Mouse (Mus musculus): ENCODE measurements around the gene Tacc2.
"Not testable (repeated sequence)": the region's sequence is repeated elsewhere in the genome, so short reads cannot be mapped to it uniquely, and the experiment has no call there.

Gene Tacc2

DNA sequence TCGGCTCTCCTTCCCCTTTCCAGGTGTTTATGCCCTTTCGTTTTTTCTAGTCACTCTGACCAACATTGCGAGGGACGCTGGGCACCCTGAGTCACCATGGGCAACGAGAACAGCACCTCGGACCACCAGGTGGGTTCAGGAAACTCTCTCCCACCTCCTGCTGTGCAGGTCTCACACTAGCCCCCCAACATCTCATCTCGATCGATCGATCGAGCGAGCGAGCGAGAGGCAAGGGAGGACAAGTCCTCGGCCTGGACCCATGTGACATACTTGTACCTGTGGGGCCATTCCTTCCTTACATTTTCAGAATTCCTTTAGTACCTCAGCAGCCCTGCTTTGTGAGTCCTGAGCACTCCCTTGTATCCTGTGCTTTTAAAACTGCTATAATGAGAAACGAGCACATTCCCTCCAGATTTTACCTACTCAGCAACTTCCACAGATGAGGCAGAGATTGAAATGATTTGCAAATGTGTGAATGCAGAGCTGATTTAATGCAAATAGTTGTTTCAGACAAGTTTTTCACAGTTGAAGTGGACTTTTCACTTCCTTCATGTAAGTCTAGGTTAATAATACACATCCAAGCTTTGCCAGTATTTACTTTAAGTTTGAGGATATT lies at the start of gene Tacc2:
TSS of gene Tacc2 (plus strand) at position 51 of the 616 bp plus-strand sequence.
- no peak for DNase-seq (ENCODE audit: low spot score in 2 of 2)

DNA sequence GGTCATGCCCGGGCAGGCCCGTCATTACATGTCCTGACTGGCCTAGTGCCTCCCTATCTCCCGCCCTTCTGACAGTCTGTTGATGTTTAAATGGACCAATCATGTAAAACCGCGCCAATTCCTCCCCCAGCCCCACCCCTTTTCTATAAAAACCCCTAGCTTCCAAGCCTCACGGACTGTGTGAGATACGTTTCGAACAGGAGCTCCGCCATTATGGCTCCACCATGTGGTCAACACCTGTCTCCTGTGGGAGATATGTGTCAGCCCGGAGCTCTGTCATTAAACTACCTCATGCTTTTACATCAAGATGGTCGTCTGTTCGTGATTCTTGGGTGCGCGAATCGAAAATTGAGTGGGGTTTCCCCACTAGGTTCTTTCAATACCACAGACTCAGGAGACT lies 46.1 kb upstream of the Tacc2 start:
- DNase-seq (ENCODE audit: low spot score in 2 of 2) = not testable (repeated sequence)

DNA sequence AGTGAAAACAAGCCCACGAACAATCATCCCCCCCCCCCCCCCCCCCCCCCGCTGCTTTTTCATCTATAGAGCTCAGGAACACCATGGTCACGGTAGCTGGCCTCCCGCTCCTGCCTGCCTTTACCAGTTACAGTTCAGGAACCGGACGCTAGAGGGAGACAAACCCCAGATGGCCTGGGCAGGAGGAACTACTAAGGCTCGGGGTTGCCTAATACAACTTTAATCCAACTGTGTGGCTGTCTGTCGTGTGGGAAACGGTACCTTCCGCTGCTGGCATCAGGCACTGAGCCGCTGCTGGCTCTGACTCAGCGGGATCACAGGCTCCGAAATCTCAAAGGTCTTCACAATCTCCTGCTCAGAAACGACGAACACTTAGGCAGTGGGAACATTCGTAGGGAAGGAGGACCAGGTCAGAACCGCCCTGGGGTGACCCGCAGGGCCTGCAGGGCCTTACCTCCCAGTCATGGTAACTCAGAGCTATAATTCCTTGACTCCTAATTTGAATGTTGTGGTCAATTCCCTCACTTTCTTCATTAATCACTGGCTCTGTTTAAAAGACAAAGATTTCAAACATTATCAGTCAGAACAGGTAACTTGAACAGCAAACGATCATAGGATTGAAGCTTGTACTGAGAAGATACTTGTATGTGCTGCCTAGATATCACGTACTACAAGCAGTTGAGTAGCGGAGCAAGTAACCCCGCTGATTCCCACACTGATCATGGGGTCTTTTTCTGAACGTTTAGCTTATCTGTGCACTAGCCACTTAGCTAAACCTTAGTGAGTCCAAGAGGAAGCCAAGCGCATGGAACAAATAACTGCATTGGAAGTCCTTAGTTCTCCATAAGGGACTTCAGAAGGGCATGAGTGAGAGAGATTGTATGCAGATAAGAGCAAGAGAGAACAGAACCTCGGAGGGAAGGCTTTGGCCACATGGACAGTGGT lies 43.6 kb upstream of the Tacc2 start:
- DNase-seq (ENCODE audit: low spot score in 2 of 2) = peak; percentile 36 to 90

DNA sequence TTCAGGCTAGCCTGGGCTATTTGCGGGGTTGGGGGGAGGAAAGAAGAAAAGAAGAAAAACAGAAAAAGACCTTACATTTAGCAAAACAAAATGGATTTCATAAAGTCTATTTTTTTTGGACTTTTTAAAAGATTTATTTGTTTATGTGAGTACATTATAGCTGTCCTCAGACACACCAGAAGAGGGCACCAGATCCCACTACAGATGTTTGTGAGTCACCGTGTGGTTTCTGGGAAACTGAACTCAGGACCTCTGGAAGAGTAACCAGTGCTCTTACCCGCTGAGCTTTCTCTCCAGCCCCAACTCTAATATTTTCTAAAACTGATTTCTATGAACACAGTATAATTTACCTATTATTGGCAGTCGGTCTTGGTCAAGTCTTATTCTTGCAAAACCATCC lies 42.1 kb upstream of the Tacc2 start:
- no peak for DNase-seq (ENCODE audit: low spot score in 2 of 2)

DNA sequence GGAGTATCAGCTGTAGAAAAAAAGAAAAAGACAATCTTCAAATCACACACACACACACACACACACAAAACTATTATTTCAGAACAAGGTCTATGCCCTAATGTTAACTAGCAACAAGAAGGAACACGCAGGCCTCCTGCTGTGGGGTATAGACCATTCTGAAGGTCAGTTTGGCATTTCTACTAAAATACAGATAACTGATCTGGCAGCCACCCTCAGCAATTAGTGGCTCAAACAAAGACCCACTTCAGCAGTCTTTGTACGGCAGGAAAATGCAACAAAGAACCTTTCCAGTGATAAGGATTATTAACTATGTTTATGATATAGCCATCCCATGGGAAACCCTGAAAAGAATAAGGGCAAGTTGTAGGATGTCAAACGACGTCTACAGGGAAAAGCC lies 40.2 kb upstream of the Tacc2 start:
- no peak for DNase-seq (ENCODE audit: low spot score in 2 of 2)

DNA sequence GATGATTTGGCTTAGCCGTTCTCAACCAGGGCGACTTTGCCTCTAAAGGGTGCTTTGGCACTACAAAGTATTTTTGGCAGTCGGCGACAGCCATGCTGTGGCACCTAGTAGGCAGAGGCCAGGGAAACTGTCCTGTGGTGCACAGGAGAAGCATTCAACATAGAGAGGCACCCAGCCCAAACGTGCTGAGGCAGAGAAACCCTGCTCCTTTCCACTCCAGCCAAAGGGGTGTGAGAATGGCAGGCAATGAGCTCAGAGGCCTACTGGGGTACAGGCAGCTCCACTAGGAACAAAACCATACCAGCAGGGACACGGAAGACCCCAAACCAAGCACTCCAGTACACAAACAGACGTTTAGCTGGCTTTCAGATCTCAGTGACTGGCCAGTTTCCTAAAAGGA lies 37.1 kb upstream of the Tacc2 start:
- no peak for DNase-seq (ENCODE audit: low spot score in 2 of 2)

DNA sequence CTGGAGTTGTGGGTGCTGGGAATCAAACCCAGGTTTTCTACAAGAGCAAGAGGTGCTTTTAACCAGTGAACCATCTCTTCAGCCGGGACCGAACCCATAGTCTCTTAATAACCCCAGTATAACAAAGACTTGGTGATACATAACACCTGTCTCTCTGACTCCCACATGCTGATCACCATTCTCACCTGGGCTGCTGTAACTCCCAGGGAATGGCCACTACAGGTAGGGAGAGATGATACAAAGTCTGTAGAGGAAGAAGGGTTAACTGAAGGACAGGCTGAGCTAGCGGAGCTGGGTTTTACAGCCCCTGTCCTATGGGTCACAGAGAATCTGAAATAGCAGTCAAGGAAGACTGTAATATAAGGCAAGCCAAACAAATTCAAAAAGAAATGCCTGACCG lies 34.1 kb upstream of the Tacc2 start:
- DNase-seq (ENCODE audit: low spot score in 2 of 2) = no peak

DNA sequence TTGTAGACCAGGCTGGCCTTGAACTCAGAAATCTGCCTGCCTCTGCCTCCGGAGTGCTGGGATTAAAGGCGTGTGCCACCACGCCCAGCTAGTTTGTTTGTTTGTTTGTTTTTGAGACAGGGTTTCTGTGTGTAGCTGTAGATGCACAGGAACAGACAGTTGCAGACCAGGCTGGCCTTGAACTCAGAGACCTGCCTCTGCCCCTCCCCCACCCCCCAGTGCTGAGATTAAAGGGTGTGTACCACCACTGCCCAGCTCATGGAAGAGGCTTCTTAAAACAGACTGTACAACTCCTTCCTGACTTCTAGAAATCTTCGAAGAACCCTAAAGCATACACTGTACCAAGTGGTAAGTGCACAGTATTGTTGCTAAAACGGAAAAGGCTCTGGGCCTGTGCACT lies 31.8 kb upstream of the Tacc2 start:
- no peak for DNase-seq (ENCODE audit: low spot score in 2 of 2)

DNA sequence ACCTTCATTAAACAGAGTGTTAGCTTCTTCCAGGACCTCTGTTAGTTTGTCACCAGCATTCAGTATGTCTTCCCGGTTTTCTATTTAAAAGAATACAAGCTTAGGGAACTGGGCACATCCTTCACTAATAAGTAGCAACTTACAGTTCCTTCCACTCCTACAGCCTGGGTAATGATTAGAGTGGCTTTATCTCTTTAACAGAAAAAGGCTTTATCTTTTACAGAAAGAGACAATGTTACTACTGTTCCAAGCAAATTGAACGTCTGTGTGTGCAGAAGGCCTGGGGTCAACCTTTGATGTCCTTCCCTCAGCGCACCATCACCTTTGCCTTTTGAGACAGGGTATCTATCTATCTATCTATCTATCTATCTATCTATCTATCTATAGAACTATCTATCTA lies 31.3 kb upstream of the Tacc2 start:
- DNase-seq (ENCODE audit: low spot score in 2 of 2) = no peak

DNA sequence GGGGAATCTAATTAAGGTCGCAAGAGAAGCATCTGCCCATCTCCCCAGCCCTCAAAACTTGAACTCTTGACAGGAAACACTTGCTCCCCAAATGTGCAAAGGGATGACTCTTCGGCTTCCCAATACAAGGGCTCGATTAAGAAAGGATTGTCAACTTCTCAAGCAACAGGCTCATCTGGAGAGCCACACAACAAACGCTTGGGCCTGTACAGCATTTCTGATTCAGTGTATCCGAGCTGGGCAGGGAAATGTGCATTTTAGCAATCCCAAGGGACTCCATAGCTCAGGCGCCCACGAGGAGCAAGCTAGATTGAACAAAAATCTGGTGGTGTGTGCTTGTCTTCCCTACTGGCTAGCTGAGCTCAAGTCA lies 30.8 kb upstream of the Tacc2 start:
- DNase-seq (ENCODE audit: low spot score in 2 of 2) = no peak

DNA sequence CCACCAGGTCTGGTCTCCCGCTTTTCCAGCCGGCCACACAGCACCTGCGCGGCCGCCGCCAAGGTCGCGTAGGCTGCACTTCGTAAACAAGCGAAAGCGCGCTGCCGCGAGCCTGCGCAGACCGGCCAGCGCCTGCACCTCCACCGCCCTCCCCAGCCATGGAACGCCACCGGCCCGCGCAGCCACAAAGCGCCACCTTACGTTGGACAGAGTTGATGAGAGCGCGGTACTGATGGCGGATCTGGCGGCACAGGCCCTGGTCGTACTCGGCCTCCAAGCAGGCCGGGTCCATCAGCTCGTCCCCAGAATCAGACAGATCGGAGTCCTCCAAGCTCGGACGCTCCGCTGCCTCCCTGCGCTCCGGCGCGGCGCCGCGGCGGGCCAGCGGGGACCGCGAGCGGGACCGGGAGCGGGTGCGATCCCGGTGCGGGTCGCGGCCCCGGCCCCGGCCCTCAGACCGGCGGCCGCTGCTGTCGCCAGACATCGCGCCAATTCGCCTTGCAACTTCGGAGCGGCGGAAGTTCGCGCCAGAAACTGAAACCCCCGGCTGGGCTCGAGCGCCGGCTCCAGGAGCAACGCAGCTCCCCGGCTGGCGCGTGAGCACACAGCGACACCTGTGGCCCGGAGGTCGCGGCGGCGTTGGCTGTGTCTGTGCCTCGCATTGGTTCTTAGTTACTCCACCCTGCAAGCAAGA lies 30.3 kb upstream of the Tacc2 start:
- DNase-seq (ENCODE audit: low spot score in 2 of 2) = peak; percentile 67 to 92

DNA sequence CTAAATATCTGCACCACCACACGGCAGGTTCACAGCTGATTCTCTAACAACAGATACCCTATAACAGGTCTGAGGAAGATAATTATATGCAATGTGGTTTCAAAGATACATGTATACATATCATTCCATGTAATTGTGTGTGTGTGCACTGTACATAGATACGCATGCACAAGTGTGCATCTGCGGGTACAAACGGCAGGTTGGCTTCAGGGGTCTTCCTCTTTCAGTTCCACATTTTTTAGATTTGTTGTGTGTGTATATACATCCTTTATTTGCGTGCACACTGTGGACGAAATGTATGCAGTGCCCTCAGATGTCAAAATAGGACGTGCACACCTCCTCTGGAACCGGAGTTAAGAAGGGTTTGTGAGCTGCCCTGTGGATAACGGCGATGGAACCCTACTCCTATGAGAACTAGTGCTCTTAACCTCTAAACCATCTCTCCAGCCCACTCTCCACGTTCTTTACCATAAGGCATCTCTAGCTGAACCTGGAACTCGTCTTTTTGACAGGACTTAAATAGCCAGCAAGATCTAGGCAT lies 29.5 kb upstream of the Tacc2 start:
- DNase-seq (ENCODE audit: low spot score in 2 of 2) = no peak

DNA sequence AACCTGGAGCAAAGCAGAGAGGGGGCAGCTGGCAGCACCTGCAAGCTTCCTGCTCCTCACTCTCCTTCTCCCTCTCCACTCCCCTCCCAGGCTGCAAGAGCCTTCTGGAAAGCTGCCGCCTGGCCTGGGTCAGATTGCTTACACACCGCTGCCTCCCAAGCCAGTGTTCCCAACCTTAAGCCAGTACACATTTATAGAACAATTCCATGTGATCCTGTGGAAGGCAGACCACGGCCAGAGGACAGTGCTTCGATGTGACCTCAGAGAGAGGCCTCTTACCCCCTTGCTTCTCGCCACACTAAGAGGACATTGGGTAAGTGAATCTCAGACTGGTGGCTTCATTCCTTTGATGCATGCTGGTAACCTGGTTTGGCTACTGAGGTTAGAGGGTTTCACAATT lies 24.5 kb upstream of the Tacc2 start:
- no peak for DNase-seq (ENCODE audit: low spot score in 2 of 2)

DNA sequence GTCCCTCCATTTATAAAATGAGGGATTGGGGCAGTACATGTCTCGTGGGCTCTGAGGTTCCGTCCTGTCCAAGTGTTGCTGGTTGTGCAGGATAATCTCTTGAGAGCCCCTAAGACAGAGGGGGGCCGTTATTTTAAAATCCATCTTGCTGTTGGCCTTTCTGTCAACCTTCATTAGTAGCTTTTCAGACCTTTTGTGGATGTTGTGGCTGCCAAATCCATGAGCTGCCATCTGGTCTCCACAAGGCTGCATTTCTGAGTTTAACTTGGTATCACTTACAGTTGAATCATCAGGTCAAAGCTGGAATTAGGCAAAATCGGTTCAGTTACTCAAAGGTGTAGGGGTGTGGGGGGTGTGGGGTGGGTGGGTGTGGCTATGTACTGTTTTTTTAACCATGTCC lies 23.9 kb upstream of the Tacc2 start:
- no peak for DNase-seq (ENCODE audit: low spot score in 2 of 2)

DNA sequence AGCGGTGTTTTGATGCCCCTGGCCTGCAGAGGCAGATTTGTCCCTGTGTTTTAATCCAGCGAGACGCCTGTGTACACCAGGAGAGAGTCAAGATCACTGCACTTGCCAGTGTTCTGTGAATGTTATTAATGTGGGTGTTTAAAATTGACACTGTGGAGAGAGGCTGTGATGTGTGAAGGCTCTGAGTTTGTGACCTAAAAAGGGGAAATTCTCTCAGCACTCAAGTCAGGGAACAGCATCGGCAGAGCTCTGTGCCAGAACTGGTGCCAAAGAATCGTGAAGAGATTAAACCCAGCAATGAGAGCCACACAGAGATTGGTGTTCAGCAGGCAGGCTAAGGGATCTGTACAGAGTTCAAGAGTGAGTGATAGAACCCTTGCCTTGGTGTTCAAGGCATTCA lies 21.6 kb upstream of the Tacc2 start:
- DNase-seq (ENCODE audit: low spot score in 2 of 2) = no peak

DNA sequence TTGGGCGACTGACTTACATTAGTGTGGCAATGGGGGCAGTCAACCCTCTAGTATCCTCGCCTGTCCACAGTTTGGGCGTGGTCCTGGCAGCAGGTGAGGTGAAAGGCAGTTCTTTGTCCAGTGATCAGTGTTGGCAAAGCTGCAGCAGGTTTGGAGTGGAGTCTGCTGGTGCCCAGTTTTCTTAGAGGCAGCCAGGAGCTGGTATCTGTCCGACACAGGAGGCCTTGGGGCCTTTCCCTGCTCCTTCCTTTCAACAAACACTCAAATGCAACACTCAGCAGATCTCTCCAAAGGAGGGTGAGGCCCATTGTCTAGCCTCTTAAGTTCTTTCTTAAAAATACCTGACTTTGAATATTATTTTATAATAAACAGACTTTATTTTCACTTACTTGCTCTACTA lies 18.6 kb upstream of the Tacc2 start:
- DNase-seq (ENCODE audit: low spot score in 2 of 2) = no peak

DNA sequence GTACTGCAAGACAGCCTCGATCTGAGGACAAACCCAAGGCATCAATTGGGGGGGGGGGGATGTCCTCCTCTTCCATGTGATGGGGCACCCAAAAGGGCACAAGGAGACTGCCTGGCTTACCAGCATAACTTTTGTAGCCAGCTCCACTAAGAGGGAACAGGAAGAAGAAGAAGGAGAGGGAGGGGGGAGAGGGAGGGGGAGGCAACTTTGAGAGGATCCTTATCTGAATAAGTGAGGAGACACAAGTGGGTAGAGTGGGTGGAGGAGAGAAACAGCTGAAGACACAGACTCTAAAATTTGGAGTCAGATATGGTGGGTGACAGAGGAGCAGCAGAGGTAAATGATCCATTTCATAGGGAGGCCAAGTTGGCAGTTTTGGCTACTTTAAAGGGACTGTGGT lies 16.3 kb upstream of the Tacc2 start:
- no peak for DNase-seq (ENCODE audit: low spot score in 2 of 2)

DNA sequence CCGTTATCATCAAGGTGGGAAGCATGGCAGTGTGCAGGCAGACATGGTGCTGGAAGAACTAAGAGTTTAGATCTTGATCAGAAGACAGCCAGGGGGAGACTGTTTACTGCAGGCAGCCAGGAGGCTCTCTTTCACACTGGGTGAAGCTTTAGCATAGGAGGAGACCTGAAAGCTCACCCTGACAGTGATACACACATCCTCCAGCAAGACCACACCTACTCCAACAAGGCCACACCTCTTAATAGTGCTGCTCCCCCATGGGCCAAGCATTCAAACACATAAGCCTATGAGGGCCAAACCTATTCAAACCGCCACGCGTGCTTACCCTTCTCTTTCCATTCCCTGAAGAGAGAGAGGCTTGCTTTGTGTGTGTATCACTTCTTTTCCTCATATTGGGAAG lies 14.0 kb upstream of the Tacc2 start:
- no peak for DNase-seq (ENCODE audit: low spot score in 2 of 2)

DNA sequence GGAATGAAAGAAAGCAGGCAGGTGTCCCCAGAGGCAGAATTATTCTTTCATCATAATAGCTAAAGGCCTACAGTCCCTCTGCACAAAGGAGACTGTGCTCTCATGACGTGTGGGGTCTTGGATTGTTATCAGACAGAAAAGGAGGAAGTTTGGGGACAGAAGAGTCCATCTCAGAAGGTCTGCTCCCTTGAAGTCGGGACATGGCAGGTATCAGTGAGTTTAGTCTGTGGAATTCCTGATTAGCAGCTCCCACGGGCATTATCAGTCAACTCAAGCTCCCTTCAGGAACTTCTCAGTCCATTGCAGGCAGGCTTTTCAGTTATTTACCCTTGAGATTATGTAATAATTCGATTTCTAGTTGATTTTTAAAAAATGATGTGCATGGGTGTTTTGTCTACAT lies 13.4 kb upstream of the Tacc2 start:
- no peak for DNase-seq (ENCODE audit: low spot score in 2 of 2)

DNA sequence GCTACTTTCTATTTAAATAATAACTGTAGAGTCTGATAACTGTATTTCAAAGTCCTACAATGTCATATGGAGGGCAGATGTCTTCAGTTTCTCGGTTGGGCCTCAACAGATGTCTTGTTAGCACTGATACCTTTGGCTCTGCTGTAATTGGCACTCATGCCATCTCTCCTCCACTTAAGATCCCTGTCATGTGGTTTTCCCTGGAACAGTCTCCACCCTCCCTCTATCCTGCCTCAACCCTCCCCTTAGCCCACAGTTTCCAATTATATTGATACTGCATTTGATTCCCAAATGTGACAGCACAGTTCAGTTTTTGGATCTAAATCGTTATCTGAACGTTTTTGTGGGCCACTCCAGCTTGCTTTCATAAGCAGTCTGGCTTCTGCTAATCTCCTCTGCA lies 12.6 kb upstream of the Tacc2 start:
- no peak for DNase-seq (ENCODE audit: low spot score in 2 of 2)

DNA sequence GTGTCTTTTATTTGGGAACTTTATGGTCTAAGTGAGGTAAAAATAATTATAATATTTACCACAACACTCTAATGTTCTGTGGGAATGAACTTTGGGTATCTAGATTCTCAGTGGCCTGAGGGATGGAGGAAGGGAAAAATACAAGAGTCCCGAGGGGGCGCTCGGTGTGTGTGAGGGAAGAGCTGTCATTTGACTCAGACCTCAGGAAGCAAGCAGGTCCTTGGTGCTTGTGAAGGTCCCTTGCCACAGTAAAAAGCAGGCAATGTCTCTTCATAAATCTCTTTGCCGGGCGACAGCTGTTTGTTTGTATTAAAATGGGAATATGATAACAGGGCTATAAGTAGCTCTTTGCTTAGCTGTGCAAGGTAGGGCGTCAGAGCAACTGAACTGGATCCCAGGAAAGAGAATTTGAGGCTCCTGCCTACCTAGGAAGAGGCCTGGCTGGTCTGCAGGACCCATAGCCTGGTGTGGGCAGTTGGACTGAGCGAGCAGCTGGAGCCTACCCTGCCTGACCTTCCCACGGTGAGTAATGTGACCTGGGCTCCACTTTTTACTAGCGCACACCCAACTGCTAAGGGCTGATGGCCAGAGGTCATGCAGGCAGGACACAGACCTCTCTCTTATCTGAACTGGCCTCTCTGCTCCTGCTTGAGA lies 8.3 kb upstream of the Tacc2 start:
- no peak for DNase-seq (ENCODE audit: low spot score in 2 of 2)

DNA sequence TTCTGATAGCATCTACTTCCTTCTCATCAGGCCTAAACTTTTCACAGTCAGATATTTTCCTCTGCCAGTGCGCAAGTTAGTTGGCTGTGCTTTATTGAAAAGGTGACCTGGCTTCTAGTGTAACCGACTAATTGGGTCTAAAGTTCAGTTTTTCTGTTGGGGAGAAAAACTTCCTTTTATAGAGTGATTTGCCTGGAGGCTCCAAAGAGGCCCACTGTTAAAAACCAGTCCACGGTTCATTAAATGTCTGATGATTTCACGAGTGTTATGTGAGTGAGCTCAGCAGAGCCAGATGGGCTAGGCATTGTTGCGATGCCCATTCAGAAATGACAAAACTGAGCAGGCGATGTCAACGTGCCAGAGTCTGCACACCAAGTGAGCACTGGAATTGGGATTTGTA lies 6.8 kb upstream of the Tacc2 start:
- no peak for DNase-seq (ENCODE audit: low spot score in 2 of 2)

All from left cerebral cortex, adult 9 months (tissue).